Mouse (Mus musculus): Measurements from ENCODE around the gene Gp1ba. TPM values are rescaled to one million over a fixed set of nuclear protein-coding genes. Genes with fewer than 3 reads are reported as not detected.

Gene Gp1ba
- total and polyA plus RNA-seq, 3 experiments: 0.25 to 0.84 TPM; not detected in 1

DNA sequence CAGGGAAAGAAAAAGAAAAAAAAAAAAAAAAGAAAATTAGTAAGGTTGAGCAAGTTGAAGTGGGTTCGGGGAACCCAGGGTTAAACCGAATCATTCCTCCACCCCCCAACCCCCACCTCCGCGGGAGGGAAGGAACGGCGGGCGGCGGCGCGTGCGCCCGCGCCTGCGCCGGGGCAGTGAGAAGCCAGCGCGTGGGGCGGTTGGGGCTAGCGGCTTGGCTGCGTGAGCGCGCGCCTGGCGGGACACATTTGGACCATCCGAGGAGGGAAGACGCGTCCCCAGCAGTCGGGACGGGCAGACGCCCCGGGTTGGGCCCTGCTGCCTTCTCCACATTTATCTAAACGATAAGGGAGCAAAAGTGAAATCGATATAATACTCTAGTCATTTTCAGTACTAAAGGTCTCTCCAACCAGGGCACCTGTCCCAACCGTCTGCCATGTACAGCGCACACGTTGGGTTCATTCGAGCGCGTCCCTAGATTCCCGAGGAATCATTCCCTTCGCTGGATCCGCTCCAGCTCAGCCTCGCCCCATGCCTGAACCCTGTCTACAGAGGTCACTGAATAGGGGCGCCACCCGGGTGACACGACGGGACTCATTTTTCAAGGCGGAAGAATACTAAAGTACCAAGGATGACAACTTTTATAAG, 16.1 kb downstream of the Gp1ba start (continued):
- TF ChIP-seq POLR2AphosphoS2 (IDR thresholded peaks at IDR 0.05; ENCODE audit: low read depth, low read length) (peak; percentile 80; the same call in 1 of the 2 replicates), JUN (IDR thresholded peaks at IDR 0.05; ENCODE audit: insufficient read depth, low read depth, low read length) (no peak)

DNA sequence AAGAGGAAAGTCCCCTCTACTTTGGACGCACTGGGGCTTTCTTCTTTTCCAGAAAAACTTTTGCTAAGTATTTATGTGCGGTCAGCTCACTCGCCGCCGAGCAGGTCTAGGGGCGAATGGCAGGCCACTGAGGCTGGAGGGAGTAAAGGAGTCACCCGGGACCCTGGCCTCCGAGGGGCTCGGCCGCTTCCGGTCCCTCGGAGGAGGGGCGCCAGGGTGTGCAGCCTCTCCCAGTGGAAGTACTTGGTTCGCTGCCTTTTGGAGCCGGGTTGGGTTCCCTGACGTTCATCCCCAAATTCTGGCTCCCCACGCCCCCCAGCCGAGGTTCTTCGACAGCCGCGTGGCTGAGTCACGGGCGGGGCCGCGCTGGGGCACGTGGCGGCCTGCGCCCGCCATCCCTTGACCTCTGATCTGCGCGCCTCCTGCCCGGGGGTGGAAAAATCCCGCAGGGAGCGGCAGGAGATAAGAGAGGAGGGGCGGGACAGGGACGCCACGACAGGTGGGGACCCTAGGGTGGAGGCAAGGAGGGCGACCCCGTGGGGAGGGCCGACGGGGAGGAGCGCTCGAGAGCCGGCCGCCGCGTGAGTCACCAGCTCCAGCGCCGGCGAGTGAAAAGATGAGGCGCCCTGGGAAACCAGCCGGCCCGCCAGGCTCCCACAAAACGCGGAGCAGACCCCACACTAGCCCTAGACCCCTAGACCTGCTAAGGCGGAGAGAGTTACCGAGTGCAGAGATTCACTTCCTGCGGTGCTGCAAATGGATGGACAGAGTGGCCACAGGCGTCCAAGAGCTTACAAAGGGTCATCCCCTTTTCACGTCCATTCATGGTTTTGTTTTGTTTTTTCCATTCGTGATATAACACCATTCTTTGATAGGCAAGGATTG, 16.9 kb downstream of the Gp1ba start:
- in situ Hi-C loops (cut with MboI; ENCODE audit: low pct_ligation_motif_present, low pct_unique_long_range_greater_than_20kb, low sequenced_read_pairs) (no loop called here), dilution Hi-C loops (cut with MboI; ENCODE audit: extremely low pct_ligation_motif_present, extremely low pct_unique_long_range_greater_than_20kb, low sequenced_read_pairs) (no loop called here)
- Histone ChIP-seq H3K79me2 (replicated peaks; ENCODE audit: control insufficient read depth, extremely low read depth, insufficient read depth, poor library complexity, severe bottlenecking) (peaks cover 36% of the 10 kb centered on the region), H3K9me3 (replicated peaks; ENCODE audit: low read length) (no peaks in the 10 kb centered on the region), H3K36me3 (replicated peaks in 1 of 2; ENCODE audit: control insufficient read depth in 1 of 2, insufficient read depth in 1 of 2, low read length in 1 of 2) (peaks cover 19 to 46% of the 10 kb centered on the region in 2 experiments), H3K4me2 (ENCODE audit: insufficient read depth, low read depth, poor library complexity, severe bottlenecking) (peak overlapping the region; percentile 62), H3K4me3 (replicated peaks in 1 of 3; ENCODE audit: low read depth in 2 of 3, low read length in 2 of 3, poor library complexity in 1 of 3) (peak overlapping the region; percentile 65 to 78 (median 69)), H3K27me3 (replicated peaks) (no peaks in the 10 kb centered on the region), H3K4me1 (ENCODE audit: control insufficient read depth in 1 of 2, insufficient read depth in 2 of 2) (peaks cover 10 to 43% of the 10 kb centered on the region in 2 experiments), H3K9ac (ENCODE audit: insufficient read depth, low read depth) (peak overlapping the region; percentile 90), H3K27ac (ENCODE audit: insufficient read depth, low read depth) (peak overlapping the region; percentile 95)
- peak; percentile 64 for DNase-seq (ENCODE audit: extremely low read depth)
- TF ChIP-seq E2F4 (IDR thresholded peaks at IDR 0.05; ENCODE audit: insufficient replicate concordance, low read depth, low read length) (no peak), ZMIZ1 (IDR thresholded peaks at IDR 0.05; ENCODE audit: low read depth, low read length) (peak; percentile 57; the same call in 1 of the 2 replicates), TCF12 (IDR thresholded peaks at IDR 0.05; ENCODE audit: low read depth, low read length) (peak; percentile 45), JUN (IDR thresholded peaks at IDR 0.05; ENCODE audit: insufficient read depth, low read depth, low read length) (no peak), POLR2A (IDR thresholded peaks at IDR 0.05; ENCODE audit: low read depth, low read length) (peak; percentile 55), IRF4 (IDR thresholded peaks at IDR 0.05; ENCODE audit: low read depth, low read length) (no peak), ZNF384 (IDR thresholded peaks at IDR 0.05; ENCODE audit: low read depth, low read length) (peak; percentile 15; the same call in 1 of the 2 replicates), RCOR1 (conservative IDR thresholded peaks at IDR 0.05; ENCODE audit: low read depth, low read length) (no peak), SMC3 (IDR thresholded peaks at IDR 0.05; ENCODE audit: low read depth, low read length) (no peak), MXI1 (IDR thresholded peaks at IDR 0.05; ENCODE audit: low read depth, low read length) (peak; percentile 89; the same call in 1 of the 2 replicates), NELFE (IDR thresholded peaks at IDR 0.05; ENCODE audit: low read depth, low read length) (peak; percentile 56; the same call in 1 of the 2 replicates), HCFC1 (IDR thresholded peaks at IDR 0.05; ENCODE audit: low read depth, low read length) (peak; percentile 40), ZC3H11A (IDR thresholded peaks at IDR 0.05; ENCODE audit: low read depth, low read length) (no peak), ZKSCAN1 (IDR thresholded peaks at IDR 0.05; ENCODE audit: borderline replicate concordance, low read depth, low read length) (no peak), BHLHE40 (IDR thresholded peaks at IDR 0.05; ENCODE audit: low read depth, low read length) (peak; percentile 94), CHD1 (IDR thresholded peaks at IDR 0.05; ENCODE audit: low read depth, low read length) (no peak; the same call in 1 of the 2 replicates), CTCF (conservative IDR thresholded peaks at IDR 0.05 in 1 of 2, IDR thresholded peaks at IDR 0.05 in 1 of 2; ENCODE audit: low read depth in 2 of 2, low read length in 2 of 2) (no peak), SIN3A (IDR thresholded peaks at IDR 0.05; ENCODE audit: low read length) (peak; percentile 74; the same call in 1 of the 2 replicates), USF1 (IDR thresholded peaks at IDR 0.05; ENCODE audit: low read depth, low read length) (peak; percentile 56), EP300 (IDR thresholded peaks at IDR 0.05; ENCODE audit: low read length) (peak; percentile 5; the same call in 1 of the 2 replicates), MYC (IDR thresholded peaks at IDR 0.05; ENCODE audit: low read depth, low read length) (peak; percentile 90), MAZ (IDR thresholded peaks at IDR 0.05; ENCODE audit: low read depth, low read length) (peak; percentile 60; the same call in 1 of the 2 replicates), GABPA (IDR thresholded peaks at IDR 0.05; ENCODE audit: insufficient replicate concordance, low read depth, low read length) (no peak), MAFK (IDR thresholded peaks at IDR 0.05; ENCODE audit: insufficient replicate concordance, low read length) (0 out of 2 replicates have a peak, but pooled peaks have one; percentile 25), MAX (IDR thresholded peaks at IDR 0.05; ENCODE audit: low read length) (peak; percentile 94), ETS1 (conservative IDR thresholded peaks at IDR 0.05; ENCODE audit: low read depth, low read length) (peak; percentile 52; the same call in 1 of the 2 replicates), JUND (conservative IDR thresholded peaks at IDR 0.05; ENCODE audit: low read depth, low read length) (no peak), NRF1 (IDR thresholded peaks at IDR 0.05; ENCODE audit: low read depth, low read length) (peak; percentile 32; the same call in 1 of the 2 replicates), TBP (conservative IDR thresholded peaks at IDR 0.05; ENCODE audit: low read depth, low read length) (peak; percentile 67; the same call in 1 of the 2 replicates), KAT2A (IDR thresholded peaks at IDR 0.05; ENCODE audit: insufficient replicate concordance, low read length) (peak; percentile 61; the same call in 1 of the 2 replicates), ELF1 (IDR thresholded peaks at IDR 0.05; ENCODE audit: low read depth, low read length) (peak; percentile 45)

Measured in CH12.LX (cell line).